Mouse (Mus musculus) embryonic facial prominence, embryonic 11.5 days (tissue): ENCODE results near the gene Mroh8. TPM values are rescaled to one million over a fixed set of nuclear protein-coding genes. Genes with fewer than 3 reads are reported as not detected.
A peak's percentile ranks its signal among the peaks of the same experiment; 100 is the strongest.
"Not testable (repeated sequence)": the region's sequence is repeated elsewhere in the genome, so short reads cannot be mapped to it uniquely, and the experiment has no call there.

Source experiments
- ATAC-seq: fragments of 200-750 bp; cut with Nextera tagmentation; replicated peaks from 2 replicates; pipeline ENCODE4 v1.8.0; 2017; ENCODE audit warnings: low read depth; ENCODE audit not compliant: insufficient number of reproducible peaks, low FRiP score, low TSS enrichment
- DNase-seq: peaks from one replicate; pipeline ENCODE4 v3.0.0-alpha.2; 2015; ENCODE audit warnings: low spot score
- H3K27ac ChIP-seq: fragments of 300-500 bp; sonication (generic); replicated peaks from 2 replicates; pipeline ENCODE4 v1.5.1; 2014; ENCODE audit warnings: mild to moderate bottlenecking, low read depth, low read length, control low read depth
- H3K27me3 ChIP-seq: fragments of 300-500 bp; sonication (generic); 2 replicates; pipeline ENCODE4 v1.6.1; 2014; ENCODE audit warnings: mild to moderate bottlenecking, low read length, moderate library complexity, mixed read lengths; ENCODE audit not compliant: control insufficient read depth, insufficient read depth
- H3K36me3 ChIP-seq: fragments of 300-500 bp; sonication (generic); replicated peaks from 2 replicates; pipeline ENCODE4 v1.6.1; 2014; ENCODE audit warnings: low read depth, mild to moderate bottlenecking, low read length, moderate library complexity, mixed read lengths; ENCODE audit not compliant: control insufficient read depth, insufficient read depth
- H3K4me1 ChIP-seq: fragments of 300-500 bp; sonication (generic); 2 replicates; pipeline ENCODE4 v1.6.1; 2014; ENCODE audit warnings: low read length, mixed read lengths; ENCODE audit not compliant: control insufficient read depth, insufficient read depth
- H3K4me2 ChIP-seq: fragments of 300-500 bp; sonication (generic); 2 replicates; pipeline ENCODE4 v1.6.1; 2014; ENCODE audit warnings: low read depth, mild to moderate bottlenecking, control low read depth, low read length, moderate library complexity
- H3K4me3 ChIP-seq: fragments of 300-500 bp; sonication (generic); 2 replicates; pipeline ENCODE4 v1.5.1; 2014; ENCODE audit warnings: low read depth, low read length, control low read depth
- H3K9ac ChIP-seq: fragments of 300-500 bp; sonication (generic); replicated peaks from 2 replicates; pipeline ENCODE4 v1.6.1; 2014; ENCODE audit warnings: mild to moderate bottlenecking, control low read depth, low read length
- H3K9me3 ChIP-seq: fragments of 300-500 bp; sonication (generic); replicated peaks from 2 replicates; pipeline ENCODE4 v1.6.1; 2016; ENCODE audit warnings: mild to moderate bottlenecking, low read length, inconsistent platforms, mixed read lengths; ENCODE audit not compliant: control insufficient read depth
- WGBS: fragments of 180-500 bp; shearing (Covaris S2); extraction: QIAGEN DNeasy Blood & Tissue Kit; methylation state at CpG from one replicate; pipeline ENCODE4 v1.1.7; 2014; 5-methylcytosine and 5-hydroxymethylcytosine counted together
- polyA plus RNA-seq: library from polyadenylated mRNA; unstranded; fragments of >200 nt; fragmentation: Nextera tagmentation; extraction: Ambion mirVana; gene quantifications from 2 replicates; pipeline ENCODE4 v1.2.1, GENCODE M21; 2014

The Mroh8 gene
- polyA plus RNA-seq, 1 experiment from 2014 or later = 0.49 TPM

DNA sequence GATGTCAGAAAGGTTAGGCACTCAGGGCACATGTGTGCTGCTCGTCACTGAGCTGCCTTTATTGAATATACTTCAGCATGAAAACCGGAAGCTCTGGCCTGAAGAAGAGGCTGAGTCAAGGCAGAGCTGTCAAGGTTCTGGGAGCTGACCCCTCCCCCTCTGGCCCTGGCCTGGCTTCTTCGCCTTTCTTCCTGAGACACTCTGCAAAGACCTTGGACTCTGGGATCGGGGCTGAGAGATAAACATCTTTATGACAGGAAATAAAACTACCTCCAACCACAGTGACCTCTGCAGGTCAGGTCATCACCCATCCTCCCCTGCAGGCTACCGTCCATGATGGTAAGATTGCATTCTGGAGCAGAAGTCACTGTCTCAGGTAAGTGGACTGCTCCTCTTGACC lies 34.3 kb downstream of the Mroh8 start:
- Histone ChIP-seq H3K4me2 (no peak overlapping the region), H3K4me1 (no peaks in the 10 kb centered on the region), H3K9me3 (no peaks in the 10 kb centered on the region), H3K4me3 (no peak overlapping the region), H3K27me3 (no peaks in the 10 kb centered on the region), H3K27ac (no peak overlapping the region), H3K9ac (no peak overlapping the region), H3K36me3 (no peaks in the 10 kb centered on the region)
- no peak for DNase-seq
- 47% methylated on average over 5 of the region's 5 CpGs for WGBS
- ATAC-seq = no peak

DNA sequence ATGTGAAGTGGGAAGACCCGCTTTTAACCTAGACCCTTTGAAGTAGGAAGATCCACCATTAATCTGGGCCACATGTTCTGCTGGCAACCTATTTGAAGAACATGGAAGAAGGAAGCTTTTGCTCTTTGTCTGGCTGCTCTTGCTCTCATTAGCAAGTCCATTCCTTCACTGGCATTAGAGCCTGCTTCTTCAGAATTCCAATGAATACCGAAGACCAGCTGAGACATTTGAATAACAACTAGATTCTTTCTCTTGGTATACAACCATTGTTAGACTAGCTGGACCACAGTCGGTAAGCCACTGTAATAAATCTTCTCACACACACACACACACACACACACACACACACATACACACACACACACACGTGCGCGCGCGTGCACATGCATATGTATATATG lies 43.4 kb downstream of the Mroh8 start:
- Histone ChIP-seq H3K4me1 (no peaks in the 10 kb centered on the region), H3K36me3 (no peaks in the 10 kb centered on the region), H3K9me3 (no peaks in the 10 kb centered on the region), H3K27ac (no peak overlapping the region), H3K4me3 (no peak overlapping the region), H3K9ac (no peak overlapping the region), H3K4me2 (no peak overlapping the region), H3K27me3 (no peaks in the 10 kb centered on the region)
- no peak for DNase-seq
- ATAC-seq = no peak
- 92% methylated on average over 8 of the region's 8 CpGs for WGBS

DNA sequence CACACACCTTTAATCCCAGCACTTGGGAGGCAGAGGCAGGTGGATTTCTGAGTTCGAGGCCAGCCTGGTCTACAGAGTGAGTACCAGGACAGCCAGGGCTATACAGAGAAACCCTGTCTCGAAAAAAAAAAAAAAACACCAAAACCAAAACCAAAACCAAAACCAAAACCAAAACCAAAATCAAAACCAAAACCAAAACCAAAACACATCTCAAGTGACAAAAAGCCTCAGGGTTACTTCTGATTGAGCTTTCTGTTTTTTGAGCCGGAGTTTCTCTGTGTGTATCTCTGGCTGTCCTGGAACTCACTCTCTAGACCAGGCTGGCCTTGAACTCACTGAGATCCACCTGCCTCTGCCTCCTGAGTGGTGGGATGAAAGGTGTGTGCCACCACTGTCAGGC lies 57.4 kb downstream of the Mroh8 start:
- 86% methylated on average over 3 of the region's 3 CpGs for WGBS
- H3K4me2 ChIP-seq = not testable (repeated sequence)

DNA sequence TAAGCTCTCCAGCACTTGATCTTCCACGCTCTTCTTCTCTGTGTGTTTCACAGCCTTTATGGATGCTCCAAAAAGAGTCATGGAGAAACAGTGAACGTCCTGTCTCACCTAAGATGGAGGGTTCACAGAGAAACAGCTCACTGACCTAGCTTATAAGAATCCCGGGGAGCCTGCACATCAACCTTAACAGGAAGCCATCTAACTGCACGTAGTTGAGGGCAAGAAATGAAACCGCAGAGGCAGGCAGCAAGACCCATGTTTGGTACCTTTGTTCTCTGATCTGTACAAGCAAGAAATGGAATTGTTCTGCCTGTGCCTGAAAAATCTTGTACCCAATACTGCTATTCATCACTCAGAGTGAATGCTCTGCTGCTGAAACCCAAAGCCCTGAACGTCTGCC lies 59.2 kb downstream of the Mroh8 start:
- no peak overlapping the region for H3K4me3 ChIP-seq
- H3K9me3 ChIP-seq = no peaks in the 10 kb centered on the region
- H3K4me2 ChIP-seq = no peak overlapping the region
- ATAC-seq (no peak), DNase-seq (no peak)
- H3K4me1 ChIP-seq = no peaks in the 10 kb centered on the region
- H3K27me3 ChIP-seq = no peaks in the 10 kb centered on the region
- no peak overlapping the region for H3K9ac ChIP-seq
- 81% methylated on average over 6 of the region's 6 CpGs for WGBS
- H3K27ac ChIP-seq = no peak overlapping the region
- H3K36me3 ChIP-seq = no peaks in the 10 kb centered on the region

More for the DNA sequence above, 57.4 kb downstream of the Mroh8 start:
- H3K27me3 ChIP-seq, H3K9ac ChIP-seq, H3K4me1 ChIP-seq, H3K27ac ChIP-seq, ATAC-seq, H3K9me3 ChIP-seq, H3K4me3 ChIP-seq, H3K36me3 ChIP-seq, DNase-seq: not testable (repeated sequence)

DNA sequence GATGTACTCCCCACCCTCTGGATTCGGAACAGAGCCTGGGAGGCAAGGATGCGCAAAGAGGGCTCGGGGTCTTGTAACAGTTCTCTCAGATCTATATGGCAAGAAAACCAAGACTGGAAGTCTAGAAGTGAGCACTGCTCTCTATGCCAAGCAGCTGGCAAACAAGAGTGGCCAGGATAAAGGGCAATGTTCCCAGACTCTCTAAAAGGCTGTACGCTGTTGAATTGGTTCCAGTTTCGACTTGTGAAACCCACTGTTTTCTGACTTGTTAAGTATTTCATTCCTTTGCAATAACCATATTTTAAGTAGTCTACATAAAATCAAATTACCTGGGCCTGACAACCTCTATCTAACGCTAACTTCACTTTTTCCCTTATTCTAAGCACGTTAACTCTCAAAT lies 67.6 kb downstream of the Mroh8 start:
- H3K27ac ChIP-seq = no peak overlapping the region
- H3K9ac ChIP-seq = no peak overlapping the region
- no peak for ATAC-seq
- H3K36me3 ChIP-seq = no peaks in the 10 kb centered on the region
- DNase-seq = no peak
- no peak overlapping the region for H3K4me3 ChIP-seq
- 90% methylated on average over 7 of the region's 7 CpGs for WGBS
- no peaks in the 10 kb centered on the region for H3K9me3 ChIP-seq
- H3K4me1 ChIP-seq = no peaks in the 10 kb centered on the region
- H3K27me3 ChIP-seq = no peaks in the 10 kb centered on the region
- H3K4me2 ChIP-seq = no peak overlapping the region

DNA sequence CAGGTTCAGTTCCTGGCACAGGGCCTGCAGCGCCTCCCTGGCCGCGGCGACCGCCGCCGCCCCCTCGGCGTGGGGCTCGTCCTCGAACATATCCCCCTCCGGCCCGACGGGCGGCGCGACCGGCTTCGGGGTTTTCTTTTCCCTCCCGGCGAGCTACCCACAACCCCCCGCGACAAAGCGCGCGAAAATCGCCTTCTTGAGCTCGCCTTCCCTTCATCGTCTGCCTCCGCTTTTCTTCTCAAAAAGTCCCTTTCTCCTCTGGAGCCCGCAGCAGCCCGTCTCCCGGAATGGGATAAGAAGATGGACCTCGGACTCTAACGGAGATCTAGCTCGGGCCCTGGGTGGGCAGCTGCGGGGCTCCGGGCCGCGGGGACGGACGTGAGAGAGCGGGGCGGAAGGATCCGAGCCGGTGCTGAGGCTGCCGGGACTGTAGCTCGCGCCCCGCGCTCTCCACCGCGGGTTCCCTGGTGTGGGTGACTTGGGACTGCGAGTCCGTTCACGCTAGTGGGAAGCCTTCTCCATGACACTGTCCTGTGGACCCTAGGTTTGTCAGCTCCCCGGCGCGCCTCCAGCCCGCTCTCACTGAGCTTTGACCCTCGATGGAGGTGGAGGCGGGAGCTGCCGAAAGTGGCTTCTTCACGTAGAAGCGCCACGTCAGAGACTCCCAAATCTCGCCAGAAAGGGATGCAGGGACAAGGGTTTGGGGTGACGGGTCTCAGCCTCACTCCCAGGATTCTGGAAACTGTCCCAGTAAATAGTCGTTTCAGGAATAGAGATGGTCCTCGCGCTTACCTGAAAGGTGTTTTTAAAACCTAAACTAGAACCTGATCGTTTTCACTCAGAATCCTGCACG lies 74.8 kb downstream of the Mroh8 start, which contains the start of gene Rbl1:
TSS of gene Rbl1 (minus strand) at position 169 of the 853 bp plus-strand sequence.
- peak within 1 kb of the TSS; percentile 97 for H3K9ac ChIP-seq
- no peaks in the 10 kb centered on the region for H3K4me1 ChIP-seq
- DNase-seq (peak; percentile 97), ATAC-seq (peak; percentile 81)
- H3K4me3 ChIP-seq = peak within 1 kb of the TSS; percentile 69
- peak within 1 kb of the TSS; percentile 73 for H3K4me2 ChIP-seq
- no peaks in the 10 kb centered on the region for H3K27me3 ChIP-seq
- WGBS = 1% methylated on average over 66 of the region's 73 CpGs
- H3K9me3 ChIP-seq = no peaks in the 10 kb centered on the region
- H3K27ac ChIP-seq = peak within 1 kb of the TSS; percentile 94
- no peaks in the 10 kb centered on the region for H3K36me3 ChIP-seq

DNA sequence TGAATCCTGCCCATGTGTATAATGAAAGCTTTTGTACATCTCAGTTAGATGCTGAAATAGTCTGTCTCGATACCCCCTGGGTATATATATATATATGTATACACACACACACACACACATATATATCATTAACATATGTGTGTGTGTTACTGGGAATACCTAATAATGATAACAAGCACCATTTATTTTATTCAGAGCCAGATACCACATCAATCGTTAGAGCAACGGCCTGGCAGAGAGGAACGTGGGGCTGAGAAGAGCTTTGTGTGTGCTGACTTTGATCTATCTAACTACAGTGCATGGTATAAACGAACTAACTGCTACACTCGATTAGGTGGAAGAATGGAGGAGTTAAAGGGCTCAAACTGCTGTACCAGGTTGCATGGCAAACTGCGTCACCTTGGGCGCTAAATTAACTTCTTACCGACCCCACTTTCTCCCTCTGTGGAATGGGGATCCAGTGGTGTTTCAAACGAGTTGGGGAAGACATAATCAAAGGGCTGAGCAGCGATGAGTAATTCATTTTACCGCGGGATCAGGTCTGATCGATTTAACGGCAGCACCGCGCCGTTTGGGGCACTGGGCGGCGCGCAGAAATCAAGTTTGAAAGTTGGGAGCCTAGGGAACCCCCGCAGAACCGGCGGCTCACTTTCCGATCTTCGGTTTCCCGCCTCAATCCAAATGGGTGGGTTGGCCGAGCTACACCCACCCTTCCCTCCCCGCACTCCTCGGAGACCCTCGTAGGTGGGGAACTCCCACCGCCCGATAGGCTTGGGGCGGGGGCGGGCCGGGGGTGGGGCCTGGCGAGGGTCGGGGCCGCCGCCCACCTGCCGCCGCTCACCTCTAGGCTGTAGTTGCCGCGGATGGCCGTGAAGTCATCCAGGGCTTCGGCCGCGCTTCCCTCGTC lies 75.6 kb downstream of the Mroh8 start:
- peak overlapping the region; percentile 73 for H3K4me2 ChIP-seq
- peak; percentile 84 for DNase-seq
- 2% methylated on average over 43 of the region's 49 CpGs for WGBS

More for the DNA sequence above, 75.6 kb downstream of the Mroh8 start:
- Histone ChIP-seq H3K9me3 (no peaks in the 10 kb centered on the region), H3K4me1 (no peaks in the 10 kb centered on the region), H3K4me3 (peak overlapping the region; percentile 69), H3K27ac (peak overlapping the region; percentile 94), H3K9ac (peak overlapping the region; percentile 97), H3K27me3 (no peaks in the 10 kb centered on the region), H3K36me3 (peaks cover 6% of the 10 kb centered on the region)
- ATAC-seq = peak; percentile 90
